In the genomic region with DNA sequence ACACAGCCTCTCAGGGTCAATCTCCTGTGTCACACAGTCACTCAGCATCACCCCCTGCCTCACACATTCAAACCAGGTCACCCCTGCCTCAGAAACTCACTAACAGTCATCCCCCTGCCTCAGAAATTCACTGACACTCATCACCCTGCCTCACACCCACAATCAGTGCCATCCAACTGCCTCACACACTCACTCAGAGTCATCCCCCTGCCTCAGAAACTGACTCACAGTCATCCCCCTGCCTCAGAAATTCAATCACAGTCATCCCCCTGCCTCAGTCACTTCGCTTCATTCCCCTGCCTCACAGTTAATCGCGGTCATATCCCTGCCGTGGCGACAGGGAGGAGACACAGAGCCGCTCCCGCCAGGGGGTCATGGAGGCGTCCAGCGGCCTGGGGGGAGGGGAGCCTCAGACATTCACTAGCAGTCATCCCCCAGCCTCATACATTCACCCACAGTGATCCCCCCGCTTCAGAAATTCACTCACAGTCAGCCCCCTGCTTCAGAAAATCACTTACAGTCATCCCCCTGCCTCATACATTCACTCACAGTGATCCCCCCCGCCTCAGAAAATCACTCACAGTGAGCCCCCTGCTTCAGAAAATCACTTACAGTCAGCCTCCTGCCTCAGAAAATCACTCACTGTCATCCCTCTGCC, we compare ENCODE assay signal across 8 mouse cellular contexts. TPM values are rescaled to one million over a fixed set of nuclear protein-coding genes. Genes with fewer than 3 reads are reported as not detected.
DNase-seq lines count a peak whose midpoint lies in the region; ATAC-seq and TF ChIP-seq lines count a peak whose summit lies in the region.
"Not testable (repeated sequence)": the region's sequence is repeated elsewhere in the genome, so short reads cannot be mapped to it uniquely, and the experiment has no call there.

No protein-coding gene starts in this region.

- H3K4me1 ChIP-seq in E14TG2a.4 (replicated peaks; ENCODE audit: low read depth, low read length), result peaks cover 42% of the 10 kb centered on the region
- not testable (repeated sequence) for H3K4me1 ChIP-seq in embryonic facial prominence, embryonic 10.5 days; hindbrain, embryonic 16.5 days (ENCODE audit: control insufficient read depth, insufficient read depth, low read depth, low read length); limb, embryonic 11.5 days (ENCODE audit: control insufficient read depth, insufficient read depth, low read length); midbrain, embryonic 14.5 days (ENCODE audit: control insufficient read depth, insufficient read depth, low read length)

- H3K27ac ChIP-seq in embryonic facial prominence, embryonic 10.5 days (replicated peaks); hindbrain, embryonic 16.5 days (ENCODE audit: low read depth, low read length); limb, embryonic 11.5 days (replicated peaks; ENCODE audit: low read depth, low read length); midbrain, embryonic 14.5 days (replicated peaks; ENCODE audit: low read depth, low read length): not testable (repeated sequence)

- H3K27me3 ChIP-seq in E14TG2a.4 (ENCODE audit: insufficient read depth, low read length), result peaks cover 35% of the 10 kb centered on the region
- not testable (repeated sequence) for H3K27me3 ChIP-seq in embryonic facial prominence, embryonic 10.5 days (replicated peaks; ENCODE audit: low read depth, poor library complexity, severe bottlenecking); hindbrain, embryonic 16.5 days (replicated peaks; ENCODE audit: control insufficient read depth, insufficient read depth, low read length); limb, embryonic 11.5 days (ENCODE audit: control insufficient read depth, insufficient read depth, low read length); midbrain, embryonic 14.5 days (ENCODE audit: control insufficient read depth, insufficient read depth, low read length); splenic B cell, adult 2 months (ENCODE audit: control insufficient read depth, insufficient read depth, low read length, poor library complexity, severe bottlenecking)

- peaks cover 50% of the 10 kb centered on the region for H3K9me3 ChIP-seq in E14TG2a.4 (ENCODE audit: low read length)
- H3K9me3 ChIP-seq in embryonic facial prominence, embryonic 10.5 days, result peaks cover 14% of the 10 kb centered on the region
- not testable (repeated sequence) for H3K9me3 ChIP-seq in hindbrain, embryonic 16.5 days (ENCODE audit: control insufficient read depth, low read length)
- H3K9me3 ChIP-seq in limb, embryonic 11.5 days (ENCODE audit: control insufficient read depth, low read length), result peaks cover 17% of the 10 kb centered on the region
- H3K9me3 ChIP-seq in midbrain, embryonic 14.5 days (ENCODE audit: control insufficient read depth, low read length), result peaks cover 44% of the 10 kb centered on the region

- WGBS in embryonic facial prominence, embryonic 10.5 days, result 28% methylated on average over 10 of the region's 11 CpGs
- WGBS in hindbrain, embryonic 16.5 days, result 53% methylated on average over 5 of the region's 11 CpGs
- 48% methylated on average over 5 of the region's 11 CpGs for WGBS in limb, embryonic 11.5 days
- WGBS in midbrain, embryonic 14.5 days, result 27% methylated on average over 11 of the region's 11 CpGs

- H3K4me3 ChIP-seq in E14TG2a.4 (replicated peaks; ENCODE audit: low read length), result peak overlapping the region; percentile 3
- H3K4me3 ChIP-seq in embryonic facial prominence, embryonic 10.5 days; hindbrain, embryonic 16.5 days (ENCODE audit: low read length); limb, embryonic 11.5 days (ENCODE audit: low read depth, low read length); midbrain, embryonic 14.5 days (replicated peaks; ENCODE audit: low read depth, low read length): not testable (repeated sequence)

- not testable (repeated sequence) for H3K9ac ChIP-seq in hindbrain, embryonic 16.5 days (ENCODE audit: low read depth, low read length); limb, embryonic 11.5 days (ENCODE audit: low read length); midbrain, embryonic 14.5 days (replicated peaks; ENCODE audit: low read length)

- peak; percentile 45 for DNase-seq in adrenal gland, postnatal 14 days
- peak; percentile 16 for DNase-seq in embryonic facial prominence, embryonic 10.5 days (ENCODE audit: low spot score)
- peak; percentile 25 for DNase-seq in limb, embryonic 11.5 days (ENCODE audit: low spot score)
- peak; percentile 9 for DNase-seq in midbrain, embryonic 14.5 days
- DNase-seq in splenic B cell, adult 2 months (ENCODE audit: low read depth, low spot score), result peak; percentile 77
- peak; percentile 56 for DNase-seq in urinary bladder, postnatal 10 days (ENCODE audit: low spot score)

- TF ChIP-seq CTCF in E14TG2a.4 (conservative IDR thresholded peaks at IDR 0.05; ENCODE audit: low read length), result not testable (repeated sequence)

- not testable (repeated sequence) for H3K4me2 ChIP-seq in hindbrain, embryonic 16.5 days (ENCODE audit: low read length); limb, embryonic 11.5 days (ENCODE audit: low read depth, severe bottlenecking); midbrain, embryonic 14.5 days (ENCODE audit: low read length)

- H3K36me3 ChIP-seq in E14TG2a.4 (ENCODE audit: insufficient read depth, low read length), result peaks cover 11% of the 10 kb centered on the region
- H3K36me3 ChIP-seq in embryonic facial prominence, embryonic 10.5 days (replicated peaks); hindbrain, embryonic 16.5 days (ENCODE audit: control insufficient read depth, insufficient read depth, low read length); limb, embryonic 11.5 days (ENCODE audit: control insufficient read depth, insufficient read depth, low read length); midbrain, embryonic 14.5 days (ENCODE audit: control insufficient read depth, insufficient read depth, low read length); splenic B cell, adult 2 months (ENCODE audit: control insufficient read depth, insufficient read depth, low read length, poor library complexity, severe bottlenecking): not testable (repeated sequence)

- ATAC-seq in hindbrain, embryonic 16.5 days, result 0 out of 2 replicates have a peak, but pooled peaks have one; percentile 29
- not testable (repeated sequence) for ATAC-seq in limb, embryonic 11.5 days (ENCODE audit: insufficient number of reproducible peaks, low FRiP score, low TSS enrichment, low read depth); midbrain, embryonic 14.5 days (ENCODE audit: low FRiP score, low TSS enrichment)

RNA-seq across cellular contexts. Expression of gene Gm21887, which starts 10.1 kb away (rescaled TPM):
- 129 and 342 TPM in 2 replicates for total RNA-seq in adrenal gland, postnatal 14 days (2021)
- 259 and 324 TPM in 2 replicates for polyA plus RNA-seq in embryonic facial prominence, embryonic 10.5 days (2016; fragmentation: Nextera tagmentation; extraction: Ambion mirVana)
- 91.3 and 180 TPM in 2 replicates for polyA plus RNA-seq in hindbrain, embryonic 16.5 days (2015; fragmentation: Nextera tagmentation; extraction: Ambion mirVana)
- polyA plus RNA-seq in limb, embryonic 11.5 days (2014; fragmentation: Nextera tagmentation; extraction: Ambion mirVana), result 244 and 297 TPM in 2 replicates
- polyA plus RNA-seq in midbrain, embryonic 14.5 days (2014; fragmentation: Nextera tagmentation; extraction: Ambion mirVana), result 126 and 339 TPM in 2 replicates

Comparison
In these comparisons a context has a peak if more than half of its experiments do, and no peak if none do; other contexts are left out.
1. DNase-seq: peak in every context shown above with its lines; median percentile 77 in splenic B cell, adult 2 months; 56 in urinary bladder, postnatal 10 days; 45 in adrenal gland, postnatal 14 days; 25 in limb, embryonic 11.5 days; 16 in embryonic facial prominence, embryonic 10.5 days; 9 in midbrain, embryonic 14.5 days.